Mouse (Mus musculus): ENCODE measurements around the gene Rbl2.

Gene Rbl2

GRCm38 (mm10) chr8:91069834-91070233, at the start of gene Rbl2:
TSS of gene Rbl2 (plus strand) at chr8:91070057.
- peak; percentile 93 for DNase-seq (ENCODE audit: low spot score)

DNA sequence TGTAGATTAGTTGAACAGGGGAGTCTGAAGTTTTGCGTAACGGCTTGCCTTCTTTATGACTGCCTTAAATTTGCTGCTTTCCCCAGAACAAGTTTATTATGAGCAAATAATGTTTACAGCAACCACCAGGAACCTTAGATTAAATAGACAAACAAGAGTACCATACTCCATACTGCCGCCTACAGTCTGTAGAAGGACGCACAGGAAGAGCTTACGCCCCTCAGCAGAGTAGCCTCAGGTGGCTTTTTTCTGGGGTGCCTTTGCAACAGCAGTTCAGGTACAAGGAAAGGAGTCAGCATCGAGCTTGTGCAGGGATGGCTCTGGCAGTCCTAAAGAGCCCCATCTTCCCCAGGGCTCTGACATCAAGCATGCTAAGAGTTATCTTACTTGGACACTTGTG, 35.4 kb upstream of the Rbl2 start:
- DNase-seq (ENCODE audit: low spot score): no peak

DNA sequence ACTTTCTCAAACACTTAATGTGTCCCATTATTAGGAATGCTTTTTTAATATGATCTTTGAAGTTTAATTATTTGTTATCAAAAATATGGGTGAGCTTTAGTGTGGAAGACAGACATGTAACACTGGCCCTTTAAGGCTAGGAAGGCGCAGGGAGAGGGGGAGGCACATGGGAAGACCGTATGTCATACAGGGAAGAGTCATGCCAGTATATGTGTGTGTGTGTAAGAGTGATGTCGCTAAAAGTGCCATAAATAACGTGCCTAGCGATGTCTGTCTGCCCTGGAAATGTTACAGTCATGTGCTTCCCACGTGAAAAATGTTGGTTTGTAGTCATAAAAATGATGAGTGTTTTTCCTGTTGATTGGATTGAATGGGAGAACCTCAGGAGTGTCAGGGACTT, 33.0 kb upstream of the Rbl2 start:
- no peak for DNase-seq (ENCODE audit: low spot score)

DNA sequence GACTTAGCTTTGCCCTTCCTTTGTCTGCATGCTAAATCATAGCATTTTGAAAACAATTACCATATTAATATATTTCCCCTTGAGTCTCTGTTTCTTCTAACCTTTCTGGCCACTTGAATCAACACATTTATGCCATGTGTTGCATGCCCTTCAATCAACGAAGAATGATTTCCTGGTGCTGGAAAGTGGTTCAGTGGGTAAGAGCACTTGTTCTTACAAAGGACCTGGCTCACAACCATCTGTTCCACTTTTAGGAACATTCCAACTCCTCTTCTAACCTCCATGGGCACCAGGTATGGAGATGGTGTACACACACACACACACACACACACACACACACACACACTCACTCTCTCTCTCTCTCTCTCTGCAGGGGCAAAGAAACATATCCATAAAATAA, 31.2 kb upstream of the Rbl2 start:
- DNase-seq (ENCODE audit: low spot score): no peak

DNA sequence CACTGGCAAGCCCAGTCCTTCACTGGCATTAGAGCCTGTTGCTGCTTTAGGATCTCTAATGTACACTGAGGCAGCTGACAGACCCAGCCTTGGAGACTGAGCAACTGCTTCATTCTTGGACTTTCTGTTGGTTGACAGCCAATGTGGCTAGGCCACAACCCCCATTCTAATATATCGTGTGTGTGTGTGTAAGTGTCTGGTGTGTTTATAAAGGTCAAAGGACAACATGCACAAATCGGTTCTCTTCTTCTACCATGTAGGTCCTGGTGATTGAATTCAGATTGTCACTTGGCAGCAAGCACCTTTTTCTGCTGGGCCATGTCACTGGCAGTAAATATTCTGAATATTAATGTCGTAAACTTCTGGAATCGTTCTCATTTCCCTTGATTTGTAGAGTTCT, 23.5 kb upstream of the Rbl2 start:
- no peak for DNase-seq (ENCODE audit: low spot score)

DNA sequence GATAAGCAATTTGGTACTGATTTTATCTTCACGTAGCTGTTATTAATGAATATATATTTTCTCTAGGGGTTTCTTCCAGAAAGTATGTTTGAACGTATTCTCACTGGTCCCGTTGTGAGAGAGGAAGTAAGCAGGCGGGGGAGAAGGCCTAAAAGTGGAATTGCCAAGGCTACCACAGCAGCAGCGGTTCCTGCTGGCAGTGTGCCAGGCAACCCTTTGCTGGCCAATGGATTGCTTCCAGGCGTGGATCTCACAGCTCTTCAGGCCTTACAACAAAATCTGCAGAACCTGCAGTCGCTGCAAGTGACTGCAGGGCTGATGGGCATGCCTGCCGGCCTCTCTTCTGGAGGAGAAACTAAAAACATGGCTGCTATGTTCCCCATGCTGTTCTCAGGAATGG, 18.8 kb upstream of the Rbl2 start:
- DNase-seq (ENCODE audit: low spot score): peak; percentile 82

- no peak for DNase-seq (ENCODE audit: low spot score)
Measured at GRCm38 (mm10) chr8:91054418-91054817, 15.4 kb upstream of the Rbl2 start.

GRCm38 (mm10) chr8:91056848-91057247, 13.0 kb upstream of the Rbl2 start:
- no peak for DNase-seq (ENCODE audit: low spot score)

- no peak for DNase-seq (ENCODE audit: low spot score)
Measured at GRCm38 (mm10) chr8:91059086-91059578, 10.7 kb upstream of the Rbl2 start.

DNA sequence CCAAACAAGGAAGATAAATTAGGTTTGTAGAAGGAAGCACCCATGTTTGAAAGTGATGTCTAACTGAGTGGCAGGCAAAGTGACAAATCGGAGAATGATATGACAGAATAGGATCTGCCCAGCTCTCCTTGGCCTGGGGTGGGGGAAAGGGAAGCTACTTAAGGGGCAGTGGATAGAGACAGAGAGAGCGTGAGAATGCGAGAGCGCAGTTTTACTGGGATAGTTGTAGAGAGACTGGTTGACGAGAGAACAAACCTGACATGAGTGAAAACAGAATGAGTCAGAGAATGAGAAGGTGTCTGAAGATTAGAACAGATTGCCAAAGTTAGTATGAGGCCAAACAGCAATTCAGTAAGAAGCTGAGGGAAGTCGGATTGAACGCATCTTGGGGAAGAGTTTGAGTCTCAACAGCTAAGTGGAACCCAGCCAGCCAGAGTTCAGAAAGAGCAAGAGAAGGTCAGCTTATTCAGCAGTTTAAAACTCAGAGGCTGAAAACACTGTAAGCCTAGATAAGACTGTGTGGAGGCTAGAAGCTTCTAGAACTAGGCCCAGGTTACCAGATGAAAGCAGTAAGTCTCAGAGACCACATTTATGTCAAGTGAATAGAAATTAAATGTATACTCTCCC, 9.9 kb upstream of the Rbl2 start:
- DNase-seq (ENCODE audit: low spot score): no peak

DNA sequence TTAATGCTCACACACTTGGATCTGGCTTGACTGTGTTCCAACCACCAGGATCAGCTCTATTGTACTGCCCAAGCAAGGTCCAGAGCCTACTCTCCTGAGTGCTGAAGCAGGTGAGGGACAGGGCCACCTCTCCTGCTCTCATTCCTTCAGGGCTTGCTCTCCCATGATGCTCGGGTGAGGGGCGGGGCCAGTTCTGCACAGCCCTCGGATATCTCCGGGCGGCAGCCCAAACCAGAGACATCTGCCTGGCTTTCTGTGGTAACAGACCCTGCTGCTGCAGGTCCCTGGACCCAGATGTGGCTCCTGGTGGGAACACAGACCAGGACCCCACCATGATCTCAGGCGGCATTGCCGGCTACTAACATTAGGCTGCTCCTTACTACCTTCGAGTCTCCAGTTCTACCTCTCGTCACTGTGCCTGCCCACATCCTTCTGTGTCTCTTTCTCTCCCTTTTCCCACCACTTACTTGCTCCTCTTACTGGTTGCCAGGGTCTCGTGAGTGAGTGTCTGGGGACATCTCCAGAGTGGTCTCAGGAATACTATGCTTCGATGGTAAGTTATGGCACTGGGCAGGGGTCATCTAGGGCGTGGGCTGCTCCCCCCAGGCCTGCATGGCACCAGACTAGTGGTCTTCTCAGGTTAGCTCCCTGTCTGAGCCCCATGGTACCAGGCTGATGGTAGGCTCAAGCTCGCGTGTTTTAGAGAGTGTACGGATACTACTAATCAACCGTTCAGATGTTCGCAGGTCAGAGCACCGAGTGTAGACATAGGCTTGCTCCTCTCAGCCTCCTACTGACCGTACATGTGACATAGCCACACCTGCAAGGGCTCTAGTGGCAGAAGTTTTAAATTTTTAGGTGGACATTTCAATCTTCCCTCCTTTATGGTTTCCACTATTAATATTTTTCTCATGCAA, 9.0 kb upstream of the Rbl2 start:
- DNase-seq (ENCODE audit: low spot score): peak; percentile 58

- no peak for DNase-seq (ENCODE audit: low spot score)
Measured at GRCm38 (mm10) chr8:91065179-91065578, 4.7 kb upstream of the Rbl2 start.

GRCm38 (mm10) chr8:91069407-91069806, 450 bp upstream of the Rbl2 start:
- no peak for DNase-seq (ENCODE audit: low spot score)

GRCm38 (mm10) chr8:91070275-91070859, 510 bp downstream of the Rbl2 start:
- DNase-seq (ENCODE audit: low spot score): peak; percentile 73

DNA sequence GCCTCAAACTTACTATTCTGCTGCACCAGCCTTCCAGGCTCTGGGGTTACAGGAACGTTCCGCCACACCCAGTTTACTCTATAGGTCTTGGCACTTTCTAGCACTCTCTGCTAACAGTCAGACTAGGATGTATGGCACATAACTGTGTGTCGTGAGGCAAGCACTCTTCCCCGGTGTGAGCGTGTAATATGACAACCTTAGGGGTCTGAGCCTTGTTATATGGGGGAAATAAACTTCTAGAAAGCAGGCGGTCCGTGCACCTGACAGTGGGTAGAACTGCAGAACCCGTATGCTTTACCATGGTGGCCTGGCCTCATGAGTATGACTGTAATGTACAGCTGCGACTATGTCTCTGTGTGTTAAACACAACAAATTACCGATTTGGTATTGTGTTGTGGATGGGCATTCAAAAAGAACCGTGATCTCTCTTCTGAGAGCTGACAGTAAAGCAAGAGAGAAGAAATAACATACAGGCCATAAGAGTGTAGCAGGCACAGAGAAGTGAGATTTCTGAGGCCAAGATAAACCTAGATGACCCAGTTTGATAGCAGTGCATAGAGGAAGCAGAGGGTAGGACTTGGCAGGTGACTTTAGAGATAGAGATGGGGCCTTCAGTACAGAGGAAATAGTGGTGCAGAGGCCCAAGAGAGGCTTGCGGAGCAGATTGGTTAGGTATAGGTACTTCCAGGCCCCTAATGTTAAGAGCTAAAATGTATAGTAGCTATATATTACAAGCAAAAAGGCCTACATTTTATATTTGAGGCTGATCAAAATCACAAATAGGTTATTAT, 7.4 kb downstream of the Rbl2 start:
- no peak for DNase-seq (ENCODE audit: low spot score)

- DNase-seq (ENCODE audit: low spot score): no peak
Measured at GRCm38 (mm10) chr8:91079678-91080077, 9.8 kb downstream of the Rbl2 start.

- DNase-seq (ENCODE audit: low spot score): no peak
Measured at GRCm38 (mm10) chr8:91081911-91082310, 12.1 kb downstream of the Rbl2 start.

DNA sequence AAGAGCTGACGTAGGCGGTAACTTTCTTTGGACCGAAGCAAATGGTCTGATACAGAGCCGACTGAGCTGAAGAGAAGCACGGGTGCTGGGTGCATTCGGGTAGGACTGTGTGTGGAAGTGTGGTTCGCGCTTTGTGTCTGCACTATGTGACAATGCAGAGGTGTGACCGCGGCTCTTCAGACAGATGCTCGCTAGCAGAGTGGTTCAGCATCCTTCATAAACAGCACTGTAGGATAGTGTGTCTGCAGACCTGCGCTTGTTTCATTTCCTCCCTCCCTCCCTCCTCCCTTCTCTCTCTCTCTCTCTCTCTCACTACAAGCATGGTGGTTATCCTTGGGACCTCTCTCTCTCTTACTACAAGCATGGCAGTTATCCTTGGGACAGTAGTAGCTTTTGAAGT, 12.6 kb downstream of the Rbl2 start:
- no peak for DNase-seq (ENCODE audit: low spot score)

GRCm38 (mm10) chr8:91088452-91088851, 18.6 kb downstream of the Rbl2 start:
- DNase-seq (ENCODE audit: low spot score): no peak

- no peak for DNase-seq (ENCODE audit: low spot score)
Measured at GRCm38 (mm10) chr8:91089601-91090000, 19.7 kb downstream of the Rbl2 start.

DNA sequence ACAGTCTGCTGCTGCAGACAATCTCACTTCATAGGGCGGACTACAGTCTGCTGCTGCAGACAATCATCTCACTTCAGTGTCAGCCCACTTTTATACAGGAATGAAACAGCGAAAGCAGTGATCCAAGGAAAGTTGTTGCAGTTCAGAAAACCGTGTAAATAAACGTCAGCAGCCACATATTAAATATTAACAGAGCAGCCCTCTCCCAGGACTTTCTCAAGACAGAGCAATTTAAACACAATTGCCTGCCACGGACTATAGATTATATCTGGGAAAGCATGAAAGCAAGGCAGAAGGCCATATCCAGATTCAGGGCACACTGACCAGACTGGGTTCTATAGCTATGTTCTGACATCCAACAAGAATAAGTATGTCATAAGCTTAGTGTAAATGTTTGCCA, 24.3 kb downstream of the Rbl2 start:
- no peak for DNase-seq (ENCODE audit: low spot score)

GRCm38 (mm10) chr8:91098106-91098505, 28.2 kb downstream of the Rbl2 start:
- DNase-seq (ENCODE audit: low spot score): no peak

All from testis, postnatal 10 days (tissue).